Comparison of ENCODE assay signal across 14 mouse cellular contexts in the genomic region with DNA sequence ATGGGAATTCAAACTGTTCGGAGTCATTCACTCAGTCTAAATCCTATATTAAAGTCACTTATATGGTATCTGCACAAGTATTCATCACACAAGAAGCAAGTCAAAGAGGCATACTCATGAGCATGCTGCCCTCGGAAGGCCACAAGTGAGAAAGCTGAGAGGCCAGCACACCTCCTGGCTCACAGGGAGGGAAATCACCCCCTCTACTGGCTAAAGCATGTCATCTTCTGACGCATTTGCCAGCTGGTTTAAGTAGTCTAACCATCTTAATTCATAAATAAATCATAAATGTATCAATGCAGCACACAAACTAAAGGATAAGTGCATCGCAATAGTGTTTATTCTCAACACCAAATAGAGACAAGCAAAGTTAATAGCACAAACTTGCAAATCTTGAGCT. TPM values are rescaled to one million over a fixed set of nuclear protein-coding genes. Genes with fewer than 3 reads are reported as not detected.
A peak's percentile ranks its signal among the peaks of the same experiment; 100 is the strongest.
DNase-seq lines count a peak whose midpoint lies in the region; ATAC-seq and TF ChIP-seq lines count a peak whose summit lies in the region.
"Had no signal": no experiment of that assay in that cellular context is flagged by ENCODE, and none has a peak within 500 bp of the region (broad histone marks: within the 10 kb centered on the region; RNA-seq: fewer than 3 reads in every experiment).

No protein-coding gene starts in this region.

- H3K27ac ChIP-seq in gastrocnemius, adult 2 months, result no peak overlapping the region
- H3K27ac ChIP-seq in liver, postnatal 0 days (ENCODE audit: low read depth), result no peak overlapping the region
- H3K27ac ChIP-seq in liver, embryonic 11.5 days (ENCODE audit: low read depth, low read length), result no peak overlapping the region
- H3K27ac ChIP-seq: embryonic facial prominence, embryonic 12.5 days; forebrain, embryonic 10.5 days had no signal

- peak; percentile 35; the same call in 1 of the 2 replicates for TF ChIP-seq CTCF in gastrocnemius, adult 2 months (IDR thresholded peaks at IDR 0.05)
- peak; percentile 43 for TF ChIP-seq CTCF in liver, postnatal 0 days (IDR thresholded peaks at IDR 0.05; ENCODE audit: low read depth)

- H3K4me3 ChIP-seq in gastrocnemius, adult 2 months, result no peak overlapping the region
- H3K4me3 ChIP-seq in liver, postnatal 0 days (ENCODE audit: low read depth, low read length), result no peak overlapping the region
- H3K4me3 ChIP-seq in liver, embryonic 11.5 days (ENCODE audit: low read depth, low read length), result no peak overlapping the region
- H3K4me3 ChIP-seq: embryonic facial prominence, embryonic 12.5 days; forebrain, embryonic 10.5 days had no signal

- ATAC-seq in liver, postnatal 0 days, result no peak
- ATAC-seq in liver, embryonic 11.5 days (replicated peaks; ENCODE audit: low FRiP score), result no peak
- ATAC-seq: inflammation-experienced regulatory T-cells, adult 6 months had no signal

- no peak overlapping the region for H3K4me2 ChIP-seq in liver, postnatal 0 days (ENCODE audit: low read depth, low read length)
- no peak overlapping the region for H3K4me2 ChIP-seq in liver, embryonic 11.5 days
- H3K4me2 ChIP-seq: embryonic facial prominence, embryonic 12.5 days had no signal

- intact Hi-C loops in gastrocnemius, adult 2 months (cut with DNase I), result no loop called here

- no peak for DNase-seq in gastrocnemius, adult 2 months
- DNase-seq in gastrocnemius, postnatal 25 days, result no peak
- no peak for DNase-seq in liver, postnatal 0 days
- no peak for DNase-seq in liver, embryonic 11.5 days (ENCODE audit: low spot score)
- peak; percentile 45 for DNase-seq in NIH3T3 (ENCODE audit: low read depth)
- peak; percentile 9 for DNase-seq in splenic B cell, adult 2 months (ENCODE audit: low read depth, low spot score)
- no peak for DNase-seq in spleen, postnatal 14 days (ENCODE audit: low spot score in 2 of 2)
- DNase-seq in adrenal gland, postnatal 14 days, result no peak
- DNase-seq: kidney, postnatal 14 days; right cerebral cortex, postnatal 14 days; thymus, postnatal 14 days had no signal

- 85% methylated on average over 4 of the region's 4 CpGs for WGBS in liver, postnatal 0 days (ENCODE audit: insufficient replicate concordance)
- 89% methylated on average over 4 of the region's 4 CpGs for WGBS in liver, embryonic 11.5 days

- peaks cover 5% of the 10 kb centered on the region; the same call in 1 of the 2 replicates for H3K4me1 ChIP-seq in liver, postnatal 0 days (ENCODE audit: insufficient read depth)
- H3K4me1 ChIP-seq in liver, embryonic 11.5 days (replicated peaks; ENCODE audit: control insufficient read depth, insufficient read depth, low read length), result peaks cover 6% of the 10 kb centered on the region; the same call in 1 of the 2 replicates

- H3K36me3 ChIP-seq in liver, postnatal 0 days (replicated peaks; ENCODE audit: insufficient read depth, low read length), result peaks cover 60% of the 10 kb centered on the region
- H3K36me3 ChIP-seq in liver, embryonic 11.5 days (ENCODE audit: control insufficient read depth, insufficient read depth, low read length), result peaks cover 39% of the 10 kb centered on the region
- H3K36me3 ChIP-seq in splenic B cell, adult 2 months (ENCODE audit: control insufficient read depth, insufficient read depth, low read length, poor library complexity, severe bottlenecking), result peaks cover 29% of the 10 kb centered on the region

- TF ChIP-seq EP300 in liver, postnatal 0 days (IDR thresholded peaks at IDR 0.05; ENCODE audit: low read depth), result no peak

- no peaks in the 10 kb centered on the region for H3K27me3 ChIP-seq in liver, postnatal 0 days (ENCODE audit: insufficient read depth, low read length)
- no peaks in the 10 kb centered on the region for H3K27me3 ChIP-seq in liver, embryonic 11.5 days (replicated peaks; ENCODE audit: control insufficient read depth, insufficient read depth, low read length)
- no peaks in the 10 kb centered on the region for H3K27me3 ChIP-seq in splenic B cell, adult 2 months (ENCODE audit: control insufficient read depth, insufficient read depth, low read length, poor library complexity, severe bottlenecking)
- H3K27me3 ChIP-seq: embryonic facial prominence, embryonic 12.5 days had no signal

- no peaks in the 10 kb centered on the region for H3K9me3 ChIP-seq in liver, postnatal 0 days (ENCODE audit: low read length)
- no peaks in the 10 kb centered on the region for H3K9me3 ChIP-seq in liver, embryonic 11.5 days (ENCODE audit: control insufficient read depth, low read length)
- H3K9me3 ChIP-seq: embryonic facial prominence, embryonic 12.5 days; forebrain, embryonic 10.5 days had no signal

- no peak overlapping the region for H3K9ac ChIP-seq in liver, postnatal 0 days (replicated peaks)
- no peak overlapping the region for H3K9ac ChIP-seq in liver, embryonic 11.5 days (ENCODE audit: low read depth, low read length)
- H3K9ac ChIP-seq: embryonic facial prominence, embryonic 12.5 days had no signal

RNA-seq across cellular contexts. Expression of a gene that starts 5.0 kb away (rescaled TPM):
- 10 to 100 TPM in 1 of 2 experiments, 1 to 10 TPM in 1; 9.5 to 10.0 TPM for total RNA-seq in gastrocnemius, adult 2 months (2021)
- 10 to 100 TPM in 1 of 2 experiments, 1 to 10 TPM in 1; 9.6 to 10.5 TPM for total RNA-seq in gastrocnemius, postnatal 25 days (2021)
- polyA plus RNA-seq in liver, postnatal 0 days (2015; fragmentation: Nextera tagmentation; extraction: Ambion mirVana), result 30.7 and 31.2 TPM in 2 replicates
- polyA plus RNA-seq in liver, embryonic 11.5 days (2014; fragmentation: Nextera tagmentation; extraction: Ambion mirVana), result 48.6 and 51.9 TPM in 2 replicates
- total RNA-seq in adrenal gland, postnatal 14 days (2021), result 66.8 and 69.1 TPM in 2 replicates

RNA-seq across cellular contexts. Expression of a gene that starts 41.3 kb away (rescaled TPM):
- total RNA-seq in gastrocnemius, adult 2 months (2021), result 1 to 10 TPM; 2.3 to 2.6 TPM
- total RNA-seq in gastrocnemius, postnatal 25 days (2021), result 1 to 10 TPM; 3.0 to 3.8 TPM
- 5.0 and 5.6 TPM in 2 replicates for polyA plus RNA-seq in liver, postnatal 0 days (2015; fragmentation: Nextera tagmentation; extraction: Ambion mirVana)
- 6.1 and 6.3 TPM in 2 replicates for polyA plus RNA-seq in liver, embryonic 11.5 days (2014; fragmentation: Nextera tagmentation; extraction: Ambion mirVana)
- 15.7 and 17.5 TPM in 2 replicates for total RNA-seq in adrenal gland, postnatal 14 days (2021)

RNA-seq across cellular contexts. Expression of a gene that starts 41.4 kb away (rescaled TPM):
- 1 to 10 TPM; 1.5 TPM for total RNA-seq in gastrocnemius, adult 2 months (2021)
- total RNA-seq in gastrocnemius, postnatal 25 days (2021), result 1 to 10 TPM; 1.1 to 1.5 TPM
- polyA plus RNA-seq in liver, postnatal 0 days (2015; fragmentation: Nextera tagmentation; extraction: Ambion mirVana), result 1.9 and 2.0 TPM in 2 replicates
- polyA plus RNA-seq in liver, embryonic 11.5 days (2014; fragmentation: Nextera tagmentation; extraction: Ambion mirVana), result 12.0 and 13.5 TPM in 2 replicates
- total RNA-seq in adrenal gland, postnatal 14 days (2021), result 5.2 and 6.3 TPM in 2 replicates

RNA-seq across cellular contexts. Expression of a gene that starts 44.3 kb away (rescaled TPM):
- total RNA-seq in gastrocnemius, adult 2 months (2021), result 10 to 100 TPM; 16.9 to 19.2 TPM
- 10 to 100 TPM; 18.2 to 22.8 TPM for total RNA-seq in gastrocnemius, postnatal 25 days (2021)
- polyA plus RNA-seq in liver, postnatal 0 days (2015; fragmentation: Nextera tagmentation; extraction: Ambion mirVana), result 0.24 TPM in 1 of 2 replicates, not detected in the other
- polyA plus RNA-seq in liver, embryonic 11.5 days (2014; fragmentation: Nextera tagmentation; extraction: Ambion mirVana), result 0.18 TPM in 1 of 2 replicates, not detected in the other
- 4.8 and 5.2 TPM in 2 replicates for total RNA-seq in adrenal gland, postnatal 14 days (2021)

Comparison
In these comparisons a context has a peak if more than half of its experiments do, and no peak if none do; other contexts are left out.
1. DNase-seq: peak in NIH3T3 (single experiment) and splenic B cell, adult 2 months (single experiment); none in gastrocnemius, adult 2 months (single experiment), gastrocnemius, postnatal 25 days (single experiment), liver, postnatal 0 days (single experiment), liver, embryonic 11.5 days (single experiment), spleen, postnatal 14 days (0 of 2) and adrenal gland, postnatal 14 days (single experiment).